Mouse (Mus musculus): ENCODE measurements around the gene Plvap. TPM values are rescaled to one million over a fixed set of nuclear protein-coding genes. Genes with fewer than 3 reads are reported as not detected.

Gene Plvap
- polyA plus RNA-seq, 1 experiment = 1,109 TPM

GRCm38 (mm10) chr8:71478943-71479342 lies 32.6 kb downstream of the Plvap start:
- Histone ChIP-seq H3K4me3 (replicated peaks; ENCODE audit: extremely low read depth, low read depth, low read length) (no peak overlapping the region), H3K4me1 (ENCODE audit: control insufficient read depth, insufficient read depth, low read length) (peaks cover 3% of the 10 kb centered on the region; the same call in 1 of the 2 replicates)
- no peak for DNase-seq
- 92% methylated on average over 11 of the region's 11 CpGs for WGBS
- TF ChIP-seq CTCF (IDR thresholded peaks at IDR 0.05; ENCODE audit: insufficient read depth, low read length) (no peak), POLR2A (IDR thresholded peaks at IDR 0.05; ENCODE audit: borderline replicate concordance, extremely low read depth, low read depth, low read length) (no peak)

GRCm38 (mm10) chr8:71477196-71477845 lies 34.2 kb downstream of the Plvap start:
- DNase-seq = no peak
- TF ChIP-seq POLR2A (IDR thresholded peaks at IDR 0.05; ENCODE audit: borderline replicate concordance, extremely low read depth, low read depth, low read length) (no peak), CTCF (IDR thresholded peaks at IDR 0.05; ENCODE audit: insufficient read depth, low read length) (peak; percentile 26; the same call in 1 of the 2 replicates)
- Histone ChIP-seq H3K4me1 (ENCODE audit: control insufficient read depth, insufficient read depth, low read length) (peaks cover 3% of the 10 kb centered on the region; the same call in 1 of the 2 replicates), H3K4me3 (replicated peaks; ENCODE audit: extremely low read depth, low read depth, low read length) (no peak overlapping the region)
- 65% methylated on average over 14 of the region's 14 CpGs for WGBS

- under 1% methylated on average over 119 of the region's 121 CpGs for WGBS
- TF ChIP-seq POLR2A (IDR thresholded peaks at IDR 0.05; ENCODE audit: borderline replicate concordance, extremely low read depth, low read depth, low read length) (no peak), CTCF (IDR thresholded peaks at IDR 0.05; ENCODE audit: insufficient read depth, low read length) (no peak)
- peak; percentile 77 for DNase-seq
- Histone ChIP-seq H3K4me3 (replicated peaks; ENCODE audit: extremely low read depth, low read depth, low read length) (peak overlapping the region; percentile 70), H3K4me1 (ENCODE audit: control insufficient read depth, insufficient read depth, low read length) (peaks cover 3% of the 10 kb centered on the region; the same call in 1 of the 2 replicates)
Observed at GRCm38 (mm10) chr8:71476099-71476940, 35.2 kb downstream of the Plvap start.

GRCm38 (mm10) chr8:71475702-71476075 lies 35.9 kb downstream of the Plvap start:
- Histone ChIP-seq H3K4me1 (ENCODE audit: control insufficient read depth, insufficient read depth, low read length) (peaks cover 3% of the 10 kb centered on the region; the same call in 1 of the 2 replicates), H3K4me3 (replicated peaks; ENCODE audit: extremely low read depth, low read depth, low read length) (no peak overlapping the region)
- no peak for TF ChIP-seq POLR2A (IDR thresholded peaks at IDR 0.05; ENCODE audit: borderline replicate concordance, extremely low read depth, low read depth, low read length)
- no peak for TF ChIP-seq CTCF (IDR thresholded peaks at IDR 0.05; ENCODE audit: insufficient read depth, low read length)
- no peak for DNase-seq
- 31% methylated on average over 4 of the region's 4 CpGs for WGBS

- peaks cover 9% of the 10 kb centered on the region for H3K4me1 ChIP-seq (ENCODE audit: control insufficient read depth, insufficient read depth, low read length)
- no peak for DNase-seq
- no peak overlapping the region for H3K4me3 ChIP-seq (replicated peaks; ENCODE audit: extremely low read depth, low read depth, low read length)
- 86% methylated on average over 25 of the region's 25 CpGs for WGBS
- TF ChIP-seq CTCF (IDR thresholded peaks at IDR 0.05; ENCODE audit: insufficient read depth, low read length) (no peak), POLR2A (IDR thresholded peaks at IDR 0.05; ENCODE audit: borderline replicate concordance, extremely low read depth, low read depth, low read length) (0 out of 2 replicates have a peak, but pooled peaks have one; percentile 11)
Observed at GRCm38 (mm10) chr8:71474785-71475701, 36.5 kb downstream of the Plvap start.

GRCm38 (mm10) chr8:71474344-71474743 lies 37.2 kb downstream of the Plvap start:
- no peak for TF ChIP-seq CTCF (IDR thresholded peaks at IDR 0.05; ENCODE audit: insufficient read depth, low read length)
- TF ChIP-seq POLR2A (IDR thresholded peaks at IDR 0.05; ENCODE audit: borderline replicate concordance, extremely low read depth, low read depth, low read length) = no peak
- Histone ChIP-seq H3K4me1 (ENCODE audit: control insufficient read depth, insufficient read depth, low read length) (peaks cover 14% of the 10 kb centered on the region), H3K4me3 (replicated peaks; ENCODE audit: extremely low read depth, low read depth, low read length) (no peak overlapping the region)
- no peak for DNase-seq
- WGBS = 91% methylated on average over 18 of the region's 18 CpGs

GRCm38 (mm10) chr8:71472601-71473386 lies 38.8 kb downstream of the Plvap start:
- no peak for DNase-seq
- WGBS = 89% methylated on average over 8 of the region's 8 CpGs

GRCm38 (mm10) chr8:71471861-71472260 lies 39.7 kb downstream of the Plvap start:
- no peak for DNase-seq
- 96% methylated on average over 17 of the region's 17 CpGs for WGBS
- H3K4me1 ChIP-seq (ENCODE audit: control insufficient read depth, insufficient read depth, low read length) = peaks cover 14% of the 10 kb centered on the region
- H3K4me3 ChIP-seq (replicated peaks; ENCODE audit: extremely low read depth, low read depth, low read length) = no peak overlapping the region
- TF ChIP-seq POLR2A (IDR thresholded peaks at IDR 0.05; ENCODE audit: borderline replicate concordance, extremely low read depth, low read depth, low read length) = no peak
- no peak for TF ChIP-seq CTCF (IDR thresholded peaks at IDR 0.05; ENCODE audit: insufficient read depth, low read length)

More at GRCm38 (mm10) chr8:71472601-71473386, 38.8 kb downstream of the Plvap start:
- H3K4me1 ChIP-seq (ENCODE audit: control insufficient read depth, insufficient read depth, low read length) = peaks cover 14% of the 10 kb centered on the region
- no peak overlapping the region for H3K4me3 ChIP-seq (replicated peaks; ENCODE audit: extremely low read depth, low read depth, low read length)
- TF ChIP-seq POLR2A (IDR thresholded peaks at IDR 0.05; ENCODE audit: borderline replicate concordance, extremely low read depth, low read depth, low read length) (no peak), CTCF (IDR thresholded peaks at IDR 0.05; ENCODE audit: insufficient read depth, low read length) (0 out of 2 replicates have a peak, but pooled peaks have one; percentile 3)
